Mouse (Mus musculus) layer of hippocampus, postnatal 36 days (tissue): ENCODE results near the gene Dnase2a. TPM values are rescaled to one million over a fixed set of nuclear protein-coding genes. Genes with fewer than 3 reads are reported as not detected.

Experiments used
- DNase-seq, 2 experiments: peaks; one replicate each; pipeline ENCODE4 v3.0.0; 2022
- total RNA-seq, 2 experiments: library from RNA; stranded (reverse); gene quantifications; 2 replicates each; pipeline ENCODE4 v1.2.3; 2021

The Dnase2a gene
- 1 to 10 TPM; 3.2 to 3.9 TPM for total RNA-seq

- peak; percentile 76 to 83 for DNase-seq
These were observed at the start of gene Dnase2a for GRCm38 (mm10) chr8:84908421-84909161. Gene Dnase2a, plus strand, starts transcription at chr8:84908560.

GRCm38 (mm10) chr8:84871376-84872308, 36.7 kb upstream of the Dnase2a start, which contains the start of gene Syce2:
Gene Syce2, plus strand, starts transcription at chr8:84872111.
- DNase-seq, result peak in 1 of 2 experiments; percentile 37

- DNase-seq, result no peak
These were observed 35.9 kb upstream of the Dnase2a start for GRCm38 (mm10) chr8:84872309-84872965.

- no peak for DNase-seq
These were observed 35.3 kb upstream of the Dnase2a start for GRCm38 (mm10) chr8:84873016-84873415.

- DNase-seq, result no peak
These were observed 34.0 kb upstream of the Dnase2a start for GRCm38 (mm10) chr8:84874339-84874738.

DNA sequence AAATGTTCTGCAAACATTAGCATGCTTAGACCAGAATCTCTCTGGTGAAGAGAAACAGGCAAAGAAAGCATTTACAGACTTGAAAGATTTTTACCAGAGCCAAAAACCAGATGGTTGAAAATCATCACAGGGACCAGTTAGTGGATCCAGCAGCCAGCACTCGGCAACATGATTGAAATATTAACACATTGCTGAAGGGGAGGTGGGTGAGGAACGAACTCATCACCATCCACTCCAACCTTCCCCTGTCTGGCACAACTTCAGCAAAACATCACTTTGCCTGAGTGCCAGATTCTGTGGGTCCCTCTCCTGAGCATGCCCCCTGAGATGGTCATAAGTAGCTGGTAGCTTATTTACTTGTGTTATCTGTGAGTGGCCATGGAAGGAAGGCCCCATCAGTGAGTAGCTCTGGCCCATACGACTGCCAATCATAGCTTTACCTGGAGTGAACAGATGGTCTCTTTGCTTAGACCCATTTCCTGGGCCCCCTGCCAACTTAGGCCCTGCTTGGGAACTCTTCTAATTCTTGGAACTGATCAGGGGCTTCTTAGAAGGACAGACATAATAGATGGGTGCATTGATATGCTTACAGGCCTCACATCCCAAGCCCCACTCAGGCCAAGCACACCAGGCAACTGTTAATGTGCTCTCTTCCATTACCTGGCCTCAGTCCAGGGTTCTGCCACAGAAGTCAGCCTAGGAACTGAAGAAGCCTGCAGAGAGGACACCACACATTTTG, 30.9 kb upstream of the Dnase2a start:
- no peak for DNase-seq

GRCm38 (mm10) chr8:84878915-84879314, 29.4 kb upstream of the Dnase2a start:
- DNase-seq, result no peak

GRCm38 (mm10) chr8:84884728-84885127, 23.6 kb upstream of the Dnase2a start:
- DNase-seq, result no peak

GRCm38 (mm10) chr8:84888280-84888679, 20.1 kb upstream of the Dnase2a start:
- DNase-seq, result no peak

GRCm38 (mm10) chr8:84889141-84889540, 19.2 kb upstream of the Dnase2a start:
- DNase-seq, result no peak

DNA sequence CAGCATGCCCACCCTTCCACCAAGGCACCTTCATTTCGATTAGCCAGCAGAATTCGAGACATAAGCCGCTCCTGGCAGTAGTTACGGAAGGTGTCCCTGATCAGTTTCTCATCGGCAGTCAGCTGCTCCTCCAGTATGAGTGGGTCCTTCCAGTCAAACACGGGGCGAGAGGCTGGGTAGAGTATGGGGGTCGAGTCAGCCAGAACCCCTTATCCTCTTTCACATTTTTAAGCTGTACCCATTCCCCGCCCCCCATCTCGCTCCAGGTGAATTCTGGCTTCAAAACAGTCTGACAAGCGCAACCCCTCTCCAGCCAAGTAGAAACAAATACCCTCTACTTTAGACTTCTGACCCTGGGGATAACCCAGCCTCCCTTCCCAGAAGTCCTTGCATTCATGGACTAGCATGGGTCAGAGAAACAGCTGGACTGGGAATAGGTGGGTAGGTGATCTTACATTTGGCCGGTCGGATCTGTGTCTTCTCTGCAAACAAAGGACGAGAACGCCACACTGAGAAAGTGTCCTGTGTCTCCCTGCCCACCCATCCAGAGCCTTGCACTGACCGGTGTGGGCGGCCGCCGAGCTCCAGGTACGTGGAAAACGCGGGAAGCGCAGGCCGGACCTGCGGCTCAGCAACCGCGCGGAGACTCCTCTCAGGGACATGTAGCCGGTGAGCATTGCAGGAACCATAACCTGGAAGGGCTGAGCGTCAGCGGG, 15.2 kb upstream of the Dnase2a start:
- no peak for DNase-seq

DNA sequence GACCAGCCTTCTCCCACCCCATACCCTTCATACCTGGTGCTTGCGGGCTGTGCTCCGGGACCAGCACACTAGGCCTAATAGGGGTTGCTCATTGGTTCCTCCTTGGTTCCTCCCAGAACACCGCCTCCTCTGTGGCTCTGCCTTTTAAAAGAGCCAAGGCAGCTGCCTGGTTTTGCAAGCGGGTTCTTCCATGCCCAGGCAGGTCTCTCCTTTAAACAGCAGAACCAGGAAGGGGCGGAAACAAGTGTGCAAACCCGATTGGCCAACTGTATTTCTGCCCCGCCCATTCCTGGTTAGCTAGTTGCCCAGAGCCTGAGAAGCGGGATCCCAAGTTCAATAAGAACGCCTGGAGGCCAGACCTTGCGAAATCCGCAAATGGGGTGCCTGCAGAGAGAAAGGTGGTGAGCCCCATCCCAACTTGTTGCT, 14.6 kb upstream of the Dnase2a start, which contains the start of gene Gcdh:
Gcdh (minus strand) TSS at position 213 of the 426 bp plus-strand sequence.
- peak; percentile 90 to 91 for DNase-seq

DNA sequence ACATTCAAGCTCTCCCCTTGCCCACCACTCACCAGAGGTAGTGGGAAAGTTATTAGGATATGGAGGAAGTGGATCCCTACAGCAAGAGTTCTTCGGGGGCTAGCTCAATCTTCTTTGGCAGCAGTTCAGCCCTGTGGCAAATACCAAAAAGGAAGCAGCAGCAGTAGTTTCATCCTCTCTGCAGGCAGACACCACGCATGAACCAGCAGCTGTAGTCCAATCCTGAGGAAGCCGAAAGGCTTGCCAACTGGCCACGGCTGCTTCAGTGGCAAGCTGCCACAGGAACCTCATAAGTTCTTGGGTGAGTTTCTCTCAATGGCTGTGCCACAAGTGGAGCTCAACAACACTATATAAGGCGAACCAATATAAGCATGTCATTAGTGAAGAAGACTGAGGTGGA, 12.4 kb upstream of the Dnase2a start:
- no peak for DNase-seq

DNA sequence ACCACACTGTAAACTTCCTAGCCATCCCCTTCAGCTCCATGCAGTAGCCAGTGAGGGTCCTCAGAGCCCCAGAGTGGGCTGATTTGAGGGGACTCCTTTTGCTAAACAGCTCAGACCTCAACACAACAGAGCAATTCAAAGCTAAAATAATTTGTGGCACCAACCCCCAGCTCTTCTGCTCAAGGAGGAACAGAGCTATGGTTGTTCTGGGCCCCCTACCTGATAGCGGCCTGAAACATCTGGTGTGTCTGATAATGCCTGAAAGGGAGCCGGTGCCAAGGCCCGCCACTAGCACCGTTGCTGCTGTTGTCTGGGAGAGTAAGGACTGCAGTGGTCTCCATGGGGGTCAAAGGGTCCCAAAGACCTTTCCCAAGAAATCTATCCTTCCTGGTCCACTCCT, 7.3 kb upstream of the Dnase2a start:
- no peak for DNase-seq

- no peak for DNase-seq
These were observed 6.6 kb upstream of the Dnase2a start, which contains the start of gene Klf1 for GRCm38 (mm10) chr8:84901752-84902151. Gene Klf1, plus strand, starts transcription at chr8:84901928.

DNA sequence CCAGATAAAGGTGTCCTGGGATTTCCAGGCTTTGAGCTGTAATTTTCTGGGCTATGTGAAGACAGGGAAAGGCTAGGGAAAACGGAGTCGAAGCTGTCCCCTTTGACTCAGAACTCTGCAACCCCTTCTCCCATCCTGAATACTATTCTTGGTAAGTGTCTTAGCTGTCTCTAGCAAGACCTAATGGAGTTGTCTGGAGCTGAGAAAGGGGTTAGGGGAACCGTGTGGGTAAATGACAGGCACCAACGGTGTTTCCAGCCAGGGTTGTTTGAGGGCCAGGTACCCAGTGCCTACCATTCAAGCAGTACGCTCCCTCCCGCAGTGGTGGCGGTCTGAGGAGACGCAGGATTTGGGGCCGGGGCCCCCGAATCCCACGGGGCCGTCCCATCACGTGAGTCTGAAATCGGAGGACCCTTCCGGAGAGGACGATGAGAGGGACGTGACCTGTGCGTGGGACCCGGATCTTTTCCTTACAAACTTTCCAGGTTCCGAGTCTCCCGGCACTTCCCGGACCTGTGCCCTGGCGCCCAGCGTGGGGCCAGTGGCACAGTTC, 5.9 kb upstream of the Dnase2a start:
- no peak for DNase-seq

GRCm38 (mm10) chr8:84902920-84903661, 5.3 kb upstream of the Dnase2a start:
- peak; percentile 90 to 94 for DNase-seq

GRCm38 (mm10) chr8:84904351-84904750, 4.0 kb upstream of the Dnase2a start:
- no peak for DNase-seq

DNA sequence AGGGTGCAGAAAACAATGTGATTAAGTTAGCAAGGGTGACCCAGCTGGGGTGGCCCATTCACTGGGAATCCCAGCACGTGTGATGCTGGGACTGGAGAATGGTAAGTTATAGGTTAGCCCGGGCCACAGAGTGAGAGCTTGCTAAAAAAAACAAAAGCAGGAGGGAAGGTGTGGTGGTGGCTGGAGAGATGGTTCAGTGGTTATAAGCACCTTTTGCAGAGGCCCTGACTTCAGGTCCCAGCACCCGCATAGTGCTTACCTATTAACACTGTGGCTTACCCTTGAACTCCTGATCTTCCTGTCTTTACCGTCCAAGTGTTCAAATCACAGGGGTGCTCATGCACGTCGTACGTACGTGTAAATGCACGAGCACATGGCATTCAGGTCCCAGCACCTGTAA, 1.3 kb upstream of the Dnase2a start:
- DNase-seq, result no peak

DNA sequence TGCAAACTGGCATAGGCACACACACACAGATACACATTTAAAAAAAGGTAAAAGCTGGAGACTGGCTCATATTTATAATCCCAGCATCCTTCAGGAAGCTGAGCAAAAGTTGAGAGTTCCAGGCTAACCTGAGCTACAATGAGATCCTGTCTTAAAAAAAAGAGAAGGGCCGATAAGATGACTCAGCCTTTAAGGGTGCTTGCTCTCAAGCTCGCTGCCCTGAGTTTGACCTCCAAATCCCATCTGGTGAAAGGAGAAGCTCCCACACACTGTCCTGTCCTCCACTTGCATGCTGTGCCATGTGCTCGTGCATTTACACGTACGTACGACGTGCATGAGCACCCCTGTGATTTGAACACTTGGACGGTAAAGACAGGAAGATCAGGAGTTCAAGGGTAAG, 867 bp upstream of the Dnase2a start:
- DNase-seq, result no peak
